35 mouse cellular contexts compared by ENCODE assay signal in the genomic region with DNA sequence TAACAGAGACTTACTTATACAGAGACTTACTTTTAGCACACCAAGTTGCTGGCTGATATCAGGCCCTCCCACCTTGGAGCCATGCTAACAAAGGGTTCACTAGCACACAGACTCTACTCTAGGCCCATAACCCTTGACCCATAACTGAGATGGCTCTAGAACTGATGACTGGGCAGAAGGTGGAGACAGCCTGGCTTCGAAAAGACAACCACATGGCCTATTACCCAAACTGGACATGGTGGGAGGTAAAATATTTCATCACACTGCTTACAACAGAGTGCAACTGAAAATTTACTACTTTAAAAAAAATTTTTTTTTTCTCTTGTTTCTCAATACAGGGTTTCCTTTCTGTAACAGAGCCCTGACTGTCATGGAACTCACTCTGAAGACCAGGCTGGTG. TPM values are rescaled to one million over a fixed set of nuclear protein-coding genes. Genes with fewer than 3 reads are reported as not detected.
DNase-seq lines count a peak whose midpoint lies in the region; ATAC-seq and TF ChIP-seq lines count a peak whose summit lies in the region.
"Had no signal": no experiment of that assay in that cellular context is flagged by ENCODE, and none has a peak within 500 bp of the region (broad histone marks: within the 10 kb centered on the region; RNA-seq: fewer than 3 reads in every experiment).

No protein-coding gene starts in this region.

- TF ChIP-seq EP300 in liver, postnatal 0 days (IDR thresholded peaks at IDR 0.05; ENCODE audit: low read depth), result no peak
- TF ChIP-seq EP300 in CH12.LX (IDR thresholded peaks at IDR 0.05; ENCODE audit: low read length), result no peak

- no peak overlapping the region for H3K4me2 ChIP-seq in liver, embryonic 15.5 days
- no peak overlapping the region for H3K4me2 ChIP-seq in liver, postnatal 0 days (ENCODE audit: low read depth, low read length)
- no peak overlapping the region for H3K4me2 ChIP-seq in CH12.LX (ENCODE audit: insufficient read depth, low read depth, poor library complexity, severe bottlenecking)
- no peak overlapping the region for H3K4me2 ChIP-seq in midbrain, postnatal 0 days (ENCODE audit: low read depth, low read length, poor library complexity, severe bottlenecking)
- H3K4me2 ChIP-seq: embryonic facial prominence, embryonic 12.5 days; heart, embryonic 12.5 days; hindbrain, embryonic 13.5 days; limb, embryonic 12.5 days; liver, embryonic 12.5 days; lung, embryonic 14.5 days; midbrain, embryonic 15.5 days; neural tube, embryonic 13.5 days; stomach, embryonic 15.5 days had no signal

- no peak for TF ChIP-seq RAD21 in CH12.LX (IDR thresholded peaks at IDR 0.05; ENCODE audit: low read depth, low read length)

- H3K9me3 ChIP-seq in liver, embryonic 15.5 days (replicated peaks), result no peaks in the 10 kb centered on the region
- H3K9me3 ChIP-seq in liver, postnatal 0 days (ENCODE audit: low read length), result no peaks in the 10 kb centered on the region
- H3K9me3 ChIP-seq in CH12.LX (replicated peaks; ENCODE audit: low read length), result peaks cover 7% of the 10 kb centered on the region
- no peaks in the 10 kb centered on the region for H3K9me3 ChIP-seq in midbrain, postnatal 0 days (ENCODE audit: low read length)
- H3K9me3 ChIP-seq: embryonic facial prominence, embryonic 12.5 days; heart, embryonic 12.5 days; hindbrain, embryonic 13.5 days; limb, embryonic 12.5 days; liver, embryonic 12.5 days; midbrain, embryonic 10.5 days; midbrain, embryonic 15.5 days; neural tube, embryonic 13.5 days; stomach, embryonic 15.5 days had no signal

- peaks cover 69% of the 10 kb centered on the region for H3K79me2 ChIP-seq in CH12.LX (replicated peaks; ENCODE audit: control insufficient read depth, extremely low read depth, insufficient read depth, poor library complexity, severe bottlenecking)

- peaks cover 35% of the 10 kb centered on the region for H3K36me3 ChIP-seq in liver, embryonic 15.5 days (replicated peaks)
- H3K36me3 ChIP-seq in liver, postnatal 0 days (replicated peaks; ENCODE audit: insufficient read depth, low read length), result peaks cover 28% of the 10 kb centered on the region
- peaks cover 81 to 85% of the 10 kb centered on the region in 2 experiments for H3K36me3 ChIP-seq in CH12.LX (replicated peaks in 1 of 2; ENCODE audit: control insufficient read depth in 1 of 2, insufficient read depth in 1 of 2, low read length in 1 of 2)
- peaks cover 22% of the 10 kb centered on the region for H3K36me3 ChIP-seq in midbrain, postnatal 0 days (ENCODE audit: insufficient read depth, low read length)

- dilution Hi-C loops in CH12.LX (cut with MboI; ENCODE audit: extremely low pct_ligation_motif_present, extremely low pct_unique_long_range_greater_than_20kb, low sequenced_read_pairs), result no loop called here

- H3K4me3 ChIP-seq in liver, embryonic 15.5 days (replicated peaks), result no peak overlapping the region
- H3K4me3 ChIP-seq in liver, postnatal 0 days (ENCODE audit: low read depth, low read length), result no peak overlapping the region
- H3K4me3 ChIP-seq in CH12.LX (replicated peaks in 1 of 3; ENCODE audit: low read depth in 2 of 3, low read length in 2 of 3, poor library complexity in 1 of 3), result no peak overlapping the region
- no peak overlapping the region for H3K4me3 ChIP-seq in midbrain, postnatal 0 days (ENCODE audit: low read depth, low read length)
- H3K4me3 ChIP-seq: embryonic facial prominence, embryonic 12.5 days; heart, adult 2 months; heart, embryonic 12.5 days; hindbrain, embryonic 13.5 days; limb, embryonic 12.5 days; liver, embryonic 12.5 days; midbrain, embryonic 10.5 days; midbrain, embryonic 15.5 days; myocyte; neural tube, embryonic 13.5 days; stomach, embryonic 15.5 days had no signal

- 0 out of 2 replicates have a peak, but pooled peaks cover 2% of the 10 kb centered on the region for H3K4me1 ChIP-seq in liver, embryonic 15.5 days (replicated peaks)
- no peaks in the 10 kb centered on the region for H3K4me1 ChIP-seq in liver, postnatal 0 days (ENCODE audit: insufficient read depth)
- peaks cover 17 to 61% of the 10 kb centered on the region in 2 experiments for H3K4me1 ChIP-seq in CH12.LX (ENCODE audit: control insufficient read depth in 1 of 2, insufficient read depth in 2 of 2)
- no peaks in the 10 kb centered on the region for H3K4me1 ChIP-seq in midbrain, postnatal 0 days (ENCODE audit: insufficient read depth, low read length)
- H3K4me1 ChIP-seq: embryonic facial prominence, embryonic 12.5 days; heart, embryonic 12.5 days; hindbrain, embryonic 13.5 days; limb, embryonic 12.5 days; midbrain, embryonic 10.5 days; midbrain, embryonic 15.5 days; neural tube, embryonic 13.5 days; stomach, embryonic 15.5 days had no signal

- H3K27ac ChIP-seq in liver, embryonic 15.5 days (replicated peaks), result 0 out of 2 replicates have a peak overlapping the region, but pooled peaks have one; percentile 6
- no peak overlapping the region for H3K27ac ChIP-seq in liver, postnatal 0 days (ENCODE audit: low read depth)
- H3K27ac ChIP-seq in CH12.LX (ENCODE audit: insufficient read depth, low read depth), result 0 out of 2 replicates have a peak overlapping the region, but pooled peaks have one; percentile 8
- no peak overlapping the region for H3K27ac ChIP-seq in midbrain, postnatal 0 days (ENCODE audit: low read depth, low read length)
- H3K27ac ChIP-seq: embryonic facial prominence, embryonic 12.5 days; heart, adult 2 months; hindbrain, embryonic 13.5 days; kidney, postnatal 0 days; limb, embryonic 12.5 days; liver, embryonic 12.5 days; midbrain, embryonic 10.5 days; midbrain, embryonic 15.5 days; neural tube, embryonic 13.5 days; stomach, embryonic 15.5 days had no signal

- no peak for TF ChIP-seq POLR2A in CH12.LX (IDR thresholded peaks at IDR 0.05; ENCODE audit: low read depth, low read length)

- TF ChIP-seq CTCF in liver, postnatal 0 days (IDR thresholded peaks at IDR 0.05; ENCODE audit: low read depth), result no peak
- TF ChIP-seq CTCF in CH12.LX (conservative IDR thresholded peaks at IDR 0.05 in 1 of 2, IDR thresholded peaks at IDR 0.05 in 1 of 2; ENCODE audit: low read depth in 2 of 2, low read length in 2 of 2), result no peak
- no peak for TF ChIP-seq CTCF in midbrain, postnatal 0 days (IDR thresholded peaks at IDR 0.05)

- H3K27me3 ChIP-seq in liver, embryonic 15.5 days, result no peaks in the 10 kb centered on the region
- H3K27me3 ChIP-seq in liver, postnatal 0 days (ENCODE audit: insufficient read depth, low read length), result no peaks in the 10 kb centered on the region
- no peaks in the 10 kb centered on the region for H3K27me3 ChIP-seq in CH12.LX (replicated peaks)
- H3K27me3 ChIP-seq in midbrain, postnatal 0 days (ENCODE audit: insufficient read depth, low read length), result no peaks in the 10 kb centered on the region
- H3K27me3 ChIP-seq: embryonic facial prominence, embryonic 12.5 days; heart, embryonic 12.5 days; hindbrain, embryonic 13.5 days; limb, embryonic 12.5 days; liver, embryonic 12.5 days; midbrain, embryonic 15.5 days; neural tube, embryonic 13.5 days; stomach, embryonic 15.5 days had no signal

- in situ Hi-C loops in CH12.LX (cut with MboI; ENCODE audit: low pct_ligation_motif_present, low pct_unique_long_range_greater_than_20kb, low sequenced_read_pairs), result no loop called here

- no peak overlapping the region for H3K9ac ChIP-seq in liver, embryonic 15.5 days
- H3K9ac ChIP-seq in liver, postnatal 0 days (replicated peaks), result no peak overlapping the region
- H3K9ac ChIP-seq in CH12.LX (ENCODE audit: insufficient read depth, low read depth), result no peak overlapping the region
- H3K9ac ChIP-seq in midbrain, postnatal 0 days (replicated peaks; ENCODE audit: low read length, poor library complexity, severe bottlenecking), result no peak overlapping the region
- H3K9ac ChIP-seq: embryonic facial prominence, embryonic 12.5 days; heart, embryonic 12.5 days; hindbrain, embryonic 13.5 days; limb, embryonic 12.5 days; liver, embryonic 12.5 days; lung, embryonic 14.5 days; midbrain, embryonic 15.5 days; neural tube, embryonic 13.5 days; stomach, embryonic 15.5 days had no signal

- ATAC-seq in liver, embryonic 15.5 days (ENCODE audit: insufficient read depth), result no peak
- no peak for ATAC-seq in liver, postnatal 0 days
- ATAC-seq in megakaryocyte, adult 5-6 weeks (ENCODE audit: poor library complexity, severe bottlenecking), result peak; percentile 85
- ATAC-seq in midbrain, postnatal 0 days (ENCODE audit: low FRiP score), result no peak
- ATAC-seq: forebrain, embryonic 14.5 days; intestine, embryonic 16.5 days; liver, embryonic 12.5 days; midbrain, embryonic 15.5 days had no signal

- DNase-seq in kidney, adult 11 months, result peak; percentile 25
- DNase-seq in kidney, adult 18-20 months, result no peak
- DNase-seq in liver, postnatal 0 days, result no peak
- DNase-seq in CH12.LX (ENCODE audit: extremely low read depth), result no peak
- DNase-seq in midbrain, postnatal 0 days (ENCODE audit: low spot score), result no peak
- DNase-seq in frontal cortex, postnatal 36 days (ENCODE audit: low spot score in 2 of 2), result no peak
- DNase-seq: adrenal gland, adult 8-10 months; cerebellum, adult 11 months; cerebellum, adult 9-10 months; cerebellum, postnatal 36 days; embryo, embryonic 11 days; gastrocnemius, postnatal 36 days; heart, adult 2 months; heart, postnatal 4 days; lung, embryonic 14.5 days; lung, postnatal 4 days; retina, postnatal 1 day; right cerebral cortex, postnatal 14 days; thymus, adult 18-20 months; thymus, postnatal 25 days had no signal

- 73% methylated on average over 1 of the region's 1 CpGs for WGBS in liver, embryonic 15.5 days (ENCODE audit: insufficient replicate concordance)
- WGBS in liver, postnatal 0 days (ENCODE audit: insufficient replicate concordance), result 54% methylated on average over 1 of the region's 1 CpGs
- WGBS in midbrain, postnatal 0 days, result 93% methylated on average over 1 of the region's 1 CpGs

RNA-seq across cellular contexts. Expression of a gene that starts 10.4 kb away (rescaled TPM):
- polyA plus RNA-seq in liver, embryonic 15.5 days (2015; fragmentation: Nextera tagmentation; extraction: Ambion mirVana), result 8.9 and 9.5 TPM in 2 replicates
- 10.3 and 11.0 TPM in 2 replicates for polyA plus RNA-seq in liver, postnatal 0 days (2015; fragmentation: Nextera tagmentation; extraction: Ambion mirVana)
- 393 and 482 TPM in 2 replicates for total RNA-seq in CH12.LX (2012; rRNA removed)
- total RNA-seq in CH12.LX (2014; rRNA removed), result 415 and 425 TPM in 2 replicates
- polyA plus RNA-seq in CH12.LX (2012; ENCODE audit: insufficient read length, low read depth), result 354 and 405 TPM in 2 replicates
- 42.8 and 45.4 TPM in 2 replicates for total RNA-seq in megakaryocyte, adult 5-6 weeks (2015)
- 42.5 and 42.9 TPM in 2 replicates for total RNA-seq in megakaryocyte, adult 5-6 weeks (2017)
- 32.3 and 38.6 TPM in 2 replicates for total RNA-seq in midbrain, postnatal 0 days (2014; rRNA removed)
- 33.8 and 34.3 TPM in 2 replicates for polyA plus RNA-seq in midbrain, postnatal 0 days (2015; fragmentation: Nextera tagmentation; extraction: Ambion mirVana)

RNA-seq across cellular contexts. Expression of a gene that starts 15.2 kb away (rescaled TPM):
- 10.5 and 10.8 TPM in 2 replicates for polyA plus RNA-seq in liver, embryonic 15.5 days (2015; fragmentation: Nextera tagmentation; extraction: Ambion mirVana)
- polyA plus RNA-seq in liver, postnatal 0 days (2015; fragmentation: Nextera tagmentation; extraction: Ambion mirVana), result 5.9 and 6.5 TPM in 2 replicates
- total RNA-seq in CH12.LX (2012; rRNA removed), result 23.3 and 27.4 TPM in 2 replicates
- total RNA-seq in CH12.LX (2014; rRNA removed), result 13.9 and 14.9 TPM in 2 replicates
- polyA plus RNA-seq in CH12.LX (2012; ENCODE audit: insufficient read length, low read depth), result 29.0 and 36.3 TPM in 2 replicates
- 3.8 and 5.7 TPM in 2 replicates for total RNA-seq in megakaryocyte, adult 5-6 weeks (2015)
- total RNA-seq in megakaryocyte, adult 5-6 weeks (2017), result 10.6 and 12.0 TPM in 2 replicates
- total RNA-seq in midbrain, postnatal 0 days (2014; rRNA removed), result 5.2 and 10.7 TPM in 2 replicates
- polyA plus RNA-seq in midbrain, postnatal 0 days (2015; fragmentation: Nextera tagmentation; extraction: Ambion mirVana), result 10.1 and 13.0 TPM in 2 replicates

RNA-seq across cellular contexts. Expression of a gene that starts 28.0 kb away (rescaled TPM):
- polyA plus RNA-seq in liver, embryonic 15.5 days (2015; fragmentation: Nextera tagmentation; extraction: Ambion mirVana), result 60.1 and 67.9 TPM in 2 replicates
- polyA plus RNA-seq in liver, postnatal 0 days (2015; fragmentation: Nextera tagmentation; extraction: Ambion mirVana), result 26.7 and 30.6 TPM in 2 replicates
- total RNA-seq in CH12.LX (2012; rRNA removed), result 55.3 and 64.6 TPM in 2 replicates
- 60.9 and 62.8 TPM in 2 replicates for total RNA-seq in CH12.LX (2014; rRNA removed)
- 151 and 154 TPM in 2 replicates for polyA plus RNA-seq in CH12.LX (2012; ENCODE audit: insufficient read length, low read depth)
- 370 and 380 TPM in 2 replicates for total RNA-seq in megakaryocyte, adult 5-6 weeks (2015)
- total RNA-seq in megakaryocyte, adult 5-6 weeks (2017), result 240 and 272 TPM in 2 replicates
- total RNA-seq in midbrain, postnatal 0 days (2014; rRNA removed), result 27.4 and 39.0 TPM in 2 replicates
- 13.3 and 15.3 TPM in 2 replicates for polyA plus RNA-seq in midbrain, postnatal 0 days (2015; fragmentation: Nextera tagmentation; extraction: Ambion mirVana)

RNA-seq across cellular contexts. Expression of a gene that starts 42.0 kb away (rescaled TPM):
- 35.0 and 35.3 TPM in 2 replicates for polyA plus RNA-seq in liver, embryonic 15.5 days (2015; fragmentation: Nextera tagmentation; extraction: Ambion mirVana)
- 30.0 and 30.6 TPM in 2 replicates for polyA plus RNA-seq in liver, postnatal 0 days (2015; fragmentation: Nextera tagmentation; extraction: Ambion mirVana)
- 38.3 and 44.2 TPM in 2 replicates for total RNA-seq in CH12.LX (2012; rRNA removed)
- 32.4 and 35.0 TPM in 2 replicates for total RNA-seq in CH12.LX (2014; rRNA removed)
- 48.5 and 52.3 TPM in 2 replicates for polyA plus RNA-seq in CH12.LX (2012; ENCODE audit: insufficient read length, low read depth)
- total RNA-seq in megakaryocyte, adult 5-6 weeks (2015), result 65.5 and 82.0 TPM in 2 replicates
- 147 and 182 TPM in 2 replicates for total RNA-seq in megakaryocyte, adult 5-6 weeks (2017)
- total RNA-seq in midbrain, postnatal 0 days (2014; rRNA removed), result 41.0 and 54.5 TPM in 2 replicates
- polyA plus RNA-seq in midbrain, postnatal 0 days (2015; fragmentation: Nextera tagmentation; extraction: Ambion mirVana), result 68.9 and 80.4 TPM in 2 replicates

Comparison
In these comparisons a context has a peak if more than half of its experiments do, and no peak if none do; other contexts are left out.
1. H3K27ac ChIP-seq: peak in liver, embryonic 15.5 days (single experiment) and CH12.LX (single experiment); none in liver, postnatal 0 days (single experiment) and midbrain, postnatal 0 days (single experiment).
2. RNA of a gene that starts 10.4 kb away (polyA plus RNA-seq): 354 to 405 TPM in CH12.LX; 33.8 to 34.3 TPM in midbrain, postnatal 0 days, 10.3 to 11.0 TPM in liver, postnatal 0 days and 8.9 to 9.5 TPM in liver, embryonic 15.5 days; every median in the first group is over 10 times any median in the second.